Mouse (Mus musculus) thymus, adult 2 months (tissue): ENCODE results near the gene Pagr1b. TPM values are rescaled to one million over a fixed set of nuclear protein-coding genes. Genes with fewer than 3 reads are reported as not detected.
A peak's percentile ranks its signal among the peaks of the same experiment; 100 is the strongest.

Experiments
- DNase-seq: peaks from one replicate; pipeline ENCODE4 v3.0.0; 2021
- H3K27ac ChIP-seq: fragments of 200-500 bp; 2 replicates; pipeline ENCODE4 v1.5.1; 2012; ENCODE audit warnings: low read length, control low read depth; ENCODE audit not compliant: control insufficient read depth, insufficient read depth
- H3K27me3 ChIP-seq: fragments of 200-500 bp; 2 replicates; pipeline ENCODE4 v1.6.1; 2012; ENCODE audit warnings: mild to moderate bottlenecking, low read length, moderate library complexity, mixed read lengths; ENCODE audit not compliant: control insufficient read depth, insufficient read depth
- H3K36me3 ChIP-seq: fragments of 200-500 bp; 2 replicates; pipeline ENCODE4 v1.6.1; 2012; ENCODE audit warnings: mild to moderate bottlenecking, low read length, moderate library complexity; ENCODE audit not compliant: control insufficient read depth, insufficient read depth
- H3K4me1 ChIP-seq: fragments of 200-500 bp; replicated peaks from 2 replicates; pipeline ENCODE4 v1.6.1; 2012; ENCODE audit warnings: low read length; ENCODE audit not compliant: control insufficient read depth, insufficient read depth
- H3K4me3 ChIP-seq: fragments of 200-500 bp; 2 replicates; pipeline ENCODE4 v1.5.1; 2012; ENCODE audit warnings: mild to moderate bottlenecking, low read length, control low read depth, moderate library complexity; ENCODE audit not compliant: control insufficient read depth, insufficient read depth
- CTCF ChIP-seq: fragments of 200-500 bp; IDR thresholded peaks from 2 replicates; pipeline ENCODE4 v1.5.1; 2012; ENCODE audit warnings: mild to moderate bottlenecking, control low read depth, low read length, moderate library complexity, borderline replicate concordance; ENCODE audit not compliant: control insufficient read depth, poor library complexity, insufficient read depth; ENCODE audit errors: extremely low read depth
- POLR2A ChIP-seq: fragments of 200-500 bp; IDR thresholded peaks from 2 replicates; pipeline ENCODE4 v1.6.1; 2012; ENCODE audit warnings: mild to moderate bottlenecking, low read length, control low read depth, moderate library complexity; ENCODE audit not compliant: control insufficient read depth, poor library complexity, insufficient read depth; ENCODE audit errors: extremely low read depth
- WGBS: fragments of 180-500 bp; shearing (Covaris S2); methylation state at CpG from one replicate; pipeline ENCODE4 v1.1.7; 2018; 5-methylcytosine and 5-hydroxymethylcytosine counted together
- polyA plus RNA-seq: library from polyadenylated mRNA; depleted of rRNA; stranded (reverse); fragments of >200 nt; gene quantifications from 2 replicates; pipeline ENCODE4 v1.2.3, GENCODE M21; 2012

Pagr1b gene
- polyA plus RNA-seq, 1 experiment, result 5.4 TPM

DNA sequence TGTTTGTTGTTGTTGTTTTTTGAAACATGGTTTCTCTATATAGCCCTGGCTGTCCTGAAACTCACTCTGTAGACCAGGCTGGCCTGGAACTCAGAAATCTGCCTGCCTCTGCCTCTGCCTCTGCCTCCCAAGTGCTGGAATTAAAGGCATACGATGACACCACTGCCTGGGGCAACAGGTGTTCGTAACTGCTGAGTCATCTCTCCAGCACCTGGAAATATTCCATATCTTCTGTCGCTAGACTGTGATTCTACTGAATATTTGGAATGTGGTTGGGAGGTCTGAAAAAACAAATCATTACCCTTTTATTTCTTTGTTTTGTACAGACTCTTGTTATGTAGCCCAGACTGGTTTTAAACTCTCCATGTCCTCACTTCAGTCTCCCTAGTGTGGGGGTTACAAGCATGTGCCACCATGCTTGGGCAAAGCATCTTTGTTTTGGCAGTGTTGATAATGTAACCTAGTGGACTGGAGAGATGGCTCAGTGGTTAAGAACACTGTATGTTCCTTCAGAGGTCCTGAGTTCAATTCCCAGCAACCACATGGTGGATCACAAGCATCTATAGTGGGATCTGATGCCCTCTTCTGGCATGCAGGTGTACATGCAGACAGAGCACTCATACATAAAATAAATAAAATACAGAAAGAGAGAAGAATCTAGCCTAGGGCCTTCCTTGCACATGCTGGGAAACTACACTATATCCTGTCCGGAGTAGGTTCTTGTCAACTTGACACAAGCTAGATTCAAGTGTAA, 12.0 kb downstream of the Pagr1b start:
- peaks cover 10% of the 10 kb centered on the region; the same call in 1 of the 2 replicates for H3K4me1 ChIP-seq
- 92% methylated on average over 4 of the region's 4 CpGs for WGBS

DNA sequence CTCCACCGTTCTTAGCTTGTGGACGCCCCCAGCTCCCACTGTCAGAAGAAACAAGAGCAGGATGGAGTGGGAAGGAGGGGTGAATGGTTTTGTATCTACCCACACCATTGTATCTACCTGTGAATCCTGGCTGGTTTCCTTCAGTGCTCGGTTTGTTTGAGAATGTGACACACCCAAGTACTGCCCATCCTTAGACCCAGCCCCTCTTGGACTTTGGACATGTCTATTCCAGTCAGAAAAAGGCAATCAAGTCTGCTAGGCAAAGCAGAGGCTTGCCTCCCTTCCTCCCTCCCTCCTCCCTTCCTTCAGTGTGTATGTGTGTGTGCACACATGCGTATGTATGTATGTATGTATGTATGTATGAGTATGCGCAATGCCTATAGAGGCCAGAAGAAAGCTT, 12.7 kb downstream of the Pagr1b start:
- Histone ChIP-seq H3K27me3 (no peaks in the 10 kb centered on the region), H3K36me3 (no peaks in the 10 kb centered on the region), H3K27ac (no peak overlapping the region), H3K4me3 (no peak overlapping the region), H3K4me1 (peaks cover 7% of the 10 kb centered on the region; the same call in 1 of the 2 replicates)
- DNase-seq, result no peak
- TF ChIP-seq CTCF (no peak), POLR2A (no peak)
- 93% methylated on average over 5 of the region's 5 CpGs for WGBS

More for the DNA sequence above, 12.0 kb downstream of the Pagr1b start:
- no peak for TF ChIP-seq CTCF
- TF ChIP-seq POLR2A, result no peak
- Histone ChIP-seq H3K27me3 (no peaks in the 10 kb centered on the region), H3K27ac (no peak overlapping the region), H3K4me3 (no peak overlapping the region), H3K36me3 (no peaks in the 10 kb centered on the region)
- DNase-seq, result no peak

DNA sequence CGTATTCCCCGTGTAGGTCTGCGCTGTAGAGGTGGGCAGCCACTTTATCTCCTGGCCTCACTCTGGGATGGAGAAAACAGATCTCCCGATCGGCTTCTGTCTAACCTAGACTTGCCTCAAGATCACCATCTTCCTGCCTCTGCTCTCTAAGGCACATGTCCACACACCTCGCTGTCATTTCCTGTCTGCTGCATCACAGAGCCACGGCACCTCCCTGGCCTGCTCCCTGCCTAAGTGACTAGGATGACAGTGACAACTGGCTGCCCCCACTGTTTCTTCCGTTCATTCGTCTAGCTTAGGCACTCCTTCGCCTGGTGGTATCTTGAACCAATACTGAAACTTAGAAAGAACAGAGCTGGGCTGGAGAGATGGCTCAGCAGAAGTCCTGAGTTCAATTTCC, 16.7 kb downstream of the Pagr1b start:
- no peak overlapping the region for H3K4me3 ChIP-seq
- TF ChIP-seq CTCF (no peak), POLR2A (no peak)
- no peak overlapping the region for H3K27ac ChIP-seq
- no peaks in the 10 kb centered on the region for H3K27me3 ChIP-seq
- no peak for DNase-seq
- peaks cover 5% of the 10 kb centered on the region; the same call in 1 of the 2 replicates for H3K4me1 ChIP-seq
- WGBS, result 70% methylated on average over 10 of the region's 10 CpGs
- no peaks in the 10 kb centered on the region; the same call in 1 of the 2 replicates for H3K36me3 ChIP-seq

DNA sequence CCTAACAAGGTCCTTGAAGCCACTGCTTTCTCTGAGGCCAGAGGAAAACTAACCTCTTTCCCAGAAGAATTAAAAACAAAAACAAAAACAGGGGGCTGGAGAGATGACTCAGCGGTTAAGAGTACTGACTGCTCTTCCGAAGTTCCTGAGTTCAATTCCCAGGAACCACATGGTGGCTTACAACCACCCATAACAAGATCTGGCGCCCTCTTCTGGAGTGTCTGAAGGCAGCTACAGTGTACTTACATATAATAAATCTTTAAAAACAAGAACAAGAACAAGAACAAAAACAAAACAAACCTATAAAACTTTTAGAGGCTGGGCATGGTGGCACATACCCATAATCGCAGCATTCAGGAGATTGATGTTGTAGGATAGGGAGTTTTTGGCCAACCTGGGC, 19.8 kb downstream of the Pagr1b start:
- H3K27ac ChIP-seq, result no peak overlapping the region
- H3K4me3 ChIP-seq, result no peak overlapping the region
- H3K36me3 ChIP-seq, result no peaks in the 10 kb centered on the region; the same call in 1 of the 2 replicates
- no peak for DNase-seq
- peaks cover 5% of the 10 kb centered on the region; the same call in 1 of the 2 replicates for H3K4me1 ChIP-seq
- WGBS, result 87% methylated on average over 4 of the region's 4 CpGs
- TF ChIP-seq CTCF, result no peak
- TF ChIP-seq POLR2A, result no peak
- H3K27me3 ChIP-seq, result no peaks in the 10 kb centered on the region

DNA sequence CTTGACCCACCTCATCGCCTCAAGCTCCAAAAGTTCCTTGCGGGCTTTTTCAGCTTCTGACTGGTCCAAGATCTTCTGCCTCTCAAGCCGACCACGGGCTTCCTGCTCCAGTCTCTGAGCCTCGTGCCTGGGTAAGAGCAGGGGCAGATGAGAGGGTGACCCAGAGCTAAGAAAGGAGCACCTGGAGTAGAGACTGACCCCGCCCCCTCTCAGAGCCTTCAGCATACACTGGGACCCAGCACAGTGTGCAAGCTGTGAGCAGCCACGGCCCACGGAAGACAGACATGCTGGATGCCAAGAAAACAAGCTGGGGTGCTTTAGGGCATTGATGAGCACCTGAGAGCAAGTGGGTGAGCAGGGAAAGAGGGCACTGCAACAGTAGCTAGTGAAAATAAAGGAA, 27.5 kb downstream of the Pagr1b start:
- TF ChIP-seq CTCF, result no peak
- TF ChIP-seq POLR2A, result no peak
- no peaks in the 10 kb centered on the region for H3K36me3 ChIP-seq
- no peak for DNase-seq
- no peaks in the 10 kb centered on the region for H3K27me3 ChIP-seq
- WGBS, result 71% methylated on average over 8 of the region's 8 CpGs
- H3K4me3 ChIP-seq, result no peak overlapping the region
- peaks cover 7% of the 10 kb centered on the region for H3K4me1 ChIP-seq
- no peak overlapping the region for H3K27ac ChIP-seq

DNA sequence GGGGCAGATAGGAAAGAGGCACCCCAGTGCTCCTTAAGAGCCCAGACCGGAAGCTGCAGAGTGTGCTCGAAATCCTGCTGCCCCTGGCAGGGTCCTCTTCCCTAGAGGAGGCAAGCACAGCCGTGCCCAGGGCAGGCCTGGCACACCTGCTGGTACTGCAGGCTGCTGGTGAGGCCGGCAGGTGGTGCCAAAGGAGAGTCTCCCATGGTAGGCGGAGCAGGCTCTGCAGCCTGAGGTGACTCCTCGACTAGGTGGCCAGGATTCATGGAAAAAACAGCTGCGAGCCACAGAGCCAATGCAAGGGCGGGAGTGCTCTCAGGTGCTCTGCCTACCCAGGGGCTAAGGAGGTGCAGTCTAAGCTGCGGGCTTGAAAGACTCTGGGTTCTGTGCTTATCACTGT, 30.0 kb downstream of the Pagr1b start:
- Histone ChIP-seq H3K4me3 (no peak overlapping the region), H3K27ac (no peak overlapping the region), H3K36me3 (no peaks in the 10 kb centered on the region), H3K27me3 (no peaks in the 10 kb centered on the region), H3K4me1 (peaks cover 7% of the 10 kb centered on the region)
- WGBS, result 53% methylated on average over 9 of the region's 9 CpGs
- TF ChIP-seq POLR2A (no peak), CTCF (peak; percentile 83; the same call in 1 of the 2 replicates)
- peak; percentile 57 for DNase-seq
